Mouse (Mus musculus) induced T-regulatory cell, adult 2 months (primary cell): ENCODE data around the gene Pced1b.
A peak's percentile ranks its signal among the peaks of the same experiment; 100 is the strongest.

Experiments used
- DNase-seq: peaks from one replicate; pipeline ENCODE4 v3.0.0-alpha.2; 2012; ENCODE audit warnings: low read depth

Pced1b gene

DNA sequence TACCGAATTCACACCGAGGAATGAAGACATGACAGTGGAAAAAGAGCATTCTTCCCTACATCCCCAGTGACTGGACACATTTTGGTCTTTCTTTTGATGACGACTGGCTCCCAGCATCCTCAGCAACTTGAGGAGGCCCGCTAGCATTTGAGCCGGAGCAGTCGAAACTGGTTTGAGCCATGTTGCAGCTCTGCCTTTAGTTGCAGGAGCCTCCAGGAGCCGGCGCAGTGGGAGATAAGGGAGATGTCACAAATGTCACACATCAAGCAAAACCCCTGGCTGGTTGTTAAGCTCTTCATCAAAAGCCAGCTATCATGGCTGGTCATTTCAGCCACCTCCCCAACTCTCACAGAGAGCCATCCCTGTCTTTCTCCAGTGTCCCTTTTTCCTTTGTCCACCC, 157.6 kb downstream of the Pced1b start:
- no peak for DNase-seq

DNA sequence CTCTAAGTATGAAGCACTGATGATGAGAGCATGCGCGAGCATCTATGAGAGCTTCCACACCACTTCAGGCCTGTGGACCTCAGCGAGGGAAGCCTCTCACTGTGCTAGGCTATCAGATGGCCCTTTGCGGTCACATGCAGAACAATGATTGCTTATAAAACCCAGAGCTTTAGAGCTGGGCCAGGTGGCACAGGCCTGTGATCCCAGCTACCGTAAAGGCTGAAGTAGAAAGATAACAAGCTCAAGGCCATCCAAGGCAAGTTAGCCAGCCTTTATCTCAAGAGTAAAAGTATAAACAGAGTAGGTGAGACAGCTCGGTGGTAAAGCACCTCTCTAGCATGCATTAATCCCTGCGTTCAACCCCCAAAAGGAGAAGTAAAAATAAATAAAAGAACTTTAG, 158.1 kb downstream of the Pced1b start:
- no peak for DNase-seq

DNA sequence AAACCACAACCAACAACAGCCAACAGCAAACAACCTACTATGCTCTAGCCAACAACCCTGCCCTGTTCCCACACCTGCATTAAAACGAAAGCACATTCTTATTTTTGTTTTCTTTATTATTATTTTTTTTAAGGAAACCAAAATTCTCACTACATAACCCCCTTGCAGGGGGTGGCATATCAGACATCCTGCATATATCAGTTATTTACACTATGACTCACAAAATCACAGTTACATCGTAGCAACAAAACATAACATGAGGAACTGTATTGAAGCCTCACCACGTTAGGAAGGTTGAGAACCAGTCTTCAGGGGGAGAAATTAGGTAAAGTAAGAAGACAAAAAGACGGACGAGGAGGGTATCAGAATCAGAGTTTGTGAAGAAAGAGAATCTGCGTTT, 159.2 kb downstream of the Pced1b start:
- DNase-seq, result peak; percentile 75

DNA sequence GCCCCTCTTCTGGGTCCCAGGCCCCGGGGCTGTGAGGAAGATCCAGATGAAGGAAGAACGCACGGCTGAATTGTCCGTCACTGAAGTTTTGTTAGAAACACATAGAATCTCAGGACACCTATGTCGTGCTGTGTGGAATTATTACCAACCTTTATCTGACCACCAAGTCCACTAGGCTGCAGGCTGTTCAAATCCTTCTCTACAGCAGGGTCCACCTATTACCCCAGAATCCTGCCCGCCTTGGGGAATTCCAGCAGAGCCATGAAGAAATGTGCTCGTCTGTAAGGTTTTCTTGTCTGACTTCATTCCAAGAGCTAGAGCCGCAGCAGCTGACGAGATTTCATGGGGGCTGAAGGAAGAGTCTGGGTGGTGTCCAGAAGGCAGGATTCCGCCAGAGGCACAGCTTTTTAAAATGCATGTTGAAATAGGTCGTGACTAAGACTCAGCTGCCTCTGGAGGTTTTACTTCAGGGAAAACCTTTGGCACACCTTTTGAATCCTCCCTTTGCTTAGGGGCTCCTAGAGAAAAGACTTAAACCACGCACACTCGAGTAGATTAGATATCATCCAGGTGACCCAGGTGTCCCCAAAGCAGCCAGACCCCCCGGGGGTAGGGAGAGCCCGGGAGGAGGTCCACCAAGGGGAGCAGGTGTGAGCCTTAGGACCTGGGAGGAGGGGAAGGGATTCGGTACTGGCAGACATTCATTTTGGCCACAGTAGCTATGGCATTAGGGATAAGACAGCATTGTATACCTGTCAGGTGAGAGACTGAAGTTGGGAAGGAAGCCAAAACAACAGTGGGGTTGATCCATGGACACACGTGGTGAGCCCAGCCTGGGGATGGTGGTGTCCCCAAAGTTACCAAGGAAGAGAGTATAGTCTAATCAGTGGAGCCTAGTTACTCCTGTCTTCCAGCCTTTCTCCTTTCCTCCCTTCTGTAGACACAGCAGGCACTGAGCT, 160.9 kb downstream of the Pced1b start:
- no peak for DNase-seq

DNA sequence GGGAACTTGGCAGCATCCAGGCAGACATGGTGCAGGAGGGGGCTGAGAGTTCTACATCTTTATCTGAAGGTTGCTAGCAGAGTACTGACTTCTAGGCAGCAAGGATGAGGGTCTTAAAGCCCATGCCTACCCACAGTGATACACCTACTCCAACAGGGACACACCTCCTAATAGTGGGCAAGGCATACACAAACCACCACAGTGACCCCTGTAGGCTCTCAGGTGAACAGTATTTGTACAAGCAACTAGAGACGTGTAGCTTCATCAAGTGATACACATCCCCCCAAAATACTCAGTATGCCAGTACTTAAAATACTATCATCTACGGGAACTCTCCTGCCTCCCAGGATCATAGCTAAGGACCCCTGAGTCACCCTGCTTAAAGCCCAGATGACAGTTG, 164.2 kb downstream of the Pced1b start:
- DNase-seq, result no peak

DNA sequence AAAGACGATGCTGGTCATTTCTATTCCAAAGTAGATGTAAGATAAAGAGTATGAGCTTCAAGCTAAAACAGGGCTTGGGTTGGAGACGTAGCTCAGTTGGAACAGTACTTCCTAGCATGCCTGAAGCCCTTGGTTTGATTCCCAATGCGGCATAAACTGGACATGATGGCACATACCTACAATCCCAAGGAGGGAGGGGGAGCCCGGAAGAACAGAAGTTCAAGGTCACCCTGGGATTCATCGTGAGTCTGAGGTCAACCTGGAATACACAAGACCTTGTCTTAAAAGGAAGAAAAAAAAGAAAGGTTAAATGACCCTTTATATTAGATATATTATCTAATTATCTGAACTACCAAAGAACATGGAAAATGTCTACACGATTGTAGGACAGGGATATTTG, 164.8 kb downstream of the Pced1b start:
- DNase-seq, result no peak

DNA sequence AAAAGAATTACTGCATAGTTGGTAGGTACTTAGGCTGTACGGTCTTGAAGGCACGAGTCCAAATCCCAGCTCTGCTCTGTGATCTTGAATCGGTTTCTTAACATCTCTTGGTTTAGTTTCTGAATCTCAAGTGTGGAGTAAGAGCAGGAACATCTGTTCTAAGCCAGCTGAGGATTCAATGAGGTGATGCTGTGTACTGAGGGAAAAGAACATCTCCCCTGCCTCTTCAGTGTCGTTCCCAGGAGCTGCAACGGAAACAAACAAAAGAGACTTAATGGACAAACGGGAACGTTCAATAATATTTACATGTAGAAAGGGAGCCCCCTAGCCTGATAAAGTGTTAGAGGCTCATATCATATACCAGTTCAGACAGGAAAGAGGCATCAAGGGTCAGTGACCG, 165.4 kb downstream of the Pced1b start:
- DNase-seq, result no peak

DNA sequence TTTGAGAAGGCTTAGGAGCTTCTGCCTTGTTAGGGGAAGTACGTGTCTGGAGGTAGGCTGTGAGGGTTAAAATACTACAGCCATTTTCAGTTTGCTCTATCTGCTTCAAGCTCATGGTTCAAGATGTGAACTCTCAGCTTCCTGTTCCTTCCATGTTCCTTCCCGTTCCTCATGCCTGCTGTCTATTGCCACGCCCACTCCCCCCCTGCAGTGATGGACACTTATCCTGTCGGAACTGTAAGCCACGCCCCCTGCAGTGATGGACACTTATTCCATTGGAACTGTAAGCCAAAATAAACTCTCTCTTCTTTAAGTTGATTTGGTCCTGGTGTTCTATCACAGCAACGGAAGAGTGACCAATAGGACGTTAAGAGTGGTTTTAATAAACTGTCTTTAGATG, 166.0 kb downstream of the Pced1b start:
- no peak for DNase-seq

DNA sequence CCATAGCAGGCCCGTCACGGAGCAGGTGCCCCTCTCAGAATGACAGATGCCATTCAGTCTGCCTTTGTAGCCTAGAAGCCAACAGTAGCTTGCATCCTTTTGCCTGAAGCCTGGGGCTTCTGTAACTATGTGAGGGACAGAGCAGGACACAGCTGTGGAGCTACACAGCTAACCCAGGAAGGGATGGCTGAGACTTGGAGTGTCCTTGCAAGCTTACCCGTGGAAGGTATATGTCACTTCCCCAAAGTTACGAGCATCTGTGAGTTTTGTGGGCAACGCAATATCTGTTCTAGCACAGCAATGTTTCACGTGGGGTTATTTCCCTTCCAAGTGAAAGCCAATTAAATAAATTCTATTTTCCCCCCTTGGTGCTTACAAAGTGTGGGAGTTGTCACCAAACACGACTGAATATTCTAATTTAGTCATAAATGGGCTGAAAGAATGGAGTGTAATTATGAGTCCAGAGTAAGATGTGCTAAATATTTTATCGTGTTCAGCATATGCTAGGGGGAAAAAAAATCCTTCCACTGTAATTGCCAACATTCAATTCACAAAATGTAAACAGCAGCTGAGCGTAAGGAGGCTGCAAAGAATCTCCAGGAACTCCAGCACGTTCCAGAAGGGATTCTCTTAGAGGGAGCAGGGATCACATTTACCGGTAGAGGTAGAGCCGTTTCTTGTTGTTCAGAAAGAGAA, 168.0 kb downstream of the Pced1b start:
- no peak for DNase-seq

DNA sequence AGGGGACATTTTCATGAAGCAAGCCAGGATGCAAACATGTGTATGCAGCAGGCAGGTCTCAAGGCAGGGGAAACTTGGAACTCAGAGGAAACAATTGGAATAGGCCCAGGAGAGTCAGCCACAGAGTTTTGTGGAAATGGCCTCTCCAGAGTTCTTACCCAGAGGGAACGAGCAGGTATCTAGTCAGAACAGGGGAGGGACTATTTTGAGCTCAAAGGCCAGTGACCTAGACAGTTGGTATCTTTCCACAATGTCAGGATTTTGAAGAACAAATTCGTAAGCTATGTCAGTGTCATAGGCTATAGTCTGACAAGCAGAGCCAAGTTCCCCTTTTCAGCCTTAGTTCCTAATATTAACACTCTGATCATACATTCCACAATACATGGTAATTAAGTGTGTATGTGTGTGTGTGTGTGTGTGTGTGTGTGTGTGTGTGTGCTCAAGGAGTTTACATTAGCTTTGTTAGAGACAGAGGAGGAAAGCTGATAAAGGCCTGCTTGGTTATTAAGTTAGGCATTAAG, 168.6 kb downstream of the Pced1b start:
- DNase-seq, result no peak

DNA sequence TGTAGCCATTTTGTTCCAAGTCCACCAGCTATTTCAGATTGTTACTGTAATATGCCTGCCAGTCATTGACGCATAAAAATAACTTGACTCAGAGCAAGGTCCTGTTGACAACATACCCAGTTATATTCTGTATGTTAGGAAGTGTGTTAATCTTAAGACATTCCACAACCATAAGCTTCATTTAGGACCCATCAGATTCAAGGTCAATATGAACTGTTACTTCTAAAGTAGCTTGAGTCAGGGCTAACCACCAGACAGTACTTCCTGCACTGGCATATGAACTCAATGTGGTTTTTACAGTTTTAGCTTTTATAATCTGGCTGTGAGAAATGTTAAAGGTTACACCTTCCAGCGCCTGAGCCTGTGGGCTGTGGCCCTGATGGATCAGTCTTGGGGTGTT, 173.4 kb downstream of the Pced1b start:
- DNase-seq, result peak; percentile 41

DNA sequence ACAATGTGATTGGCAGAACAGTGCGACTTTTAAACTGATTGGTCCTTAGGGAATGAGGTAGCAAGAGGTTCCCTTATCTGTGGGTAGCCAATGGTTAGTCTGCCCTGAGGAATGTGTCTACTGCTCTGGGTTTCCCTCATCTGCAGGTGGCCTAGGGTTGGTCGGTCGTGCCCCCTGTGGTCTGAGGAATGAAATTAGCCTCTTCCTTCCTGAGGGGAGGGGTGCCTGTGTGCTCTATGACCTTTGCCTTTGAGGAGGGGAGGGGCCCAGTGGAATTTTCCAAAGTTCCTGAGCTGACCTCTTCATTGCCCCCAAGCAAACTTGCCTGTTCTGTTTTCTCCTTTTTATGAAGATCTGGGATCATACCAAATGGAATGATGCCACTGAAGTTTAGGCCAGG, 174.6 kb downstream of the Pced1b start:
- DNase-seq, result no peak

DNA sequence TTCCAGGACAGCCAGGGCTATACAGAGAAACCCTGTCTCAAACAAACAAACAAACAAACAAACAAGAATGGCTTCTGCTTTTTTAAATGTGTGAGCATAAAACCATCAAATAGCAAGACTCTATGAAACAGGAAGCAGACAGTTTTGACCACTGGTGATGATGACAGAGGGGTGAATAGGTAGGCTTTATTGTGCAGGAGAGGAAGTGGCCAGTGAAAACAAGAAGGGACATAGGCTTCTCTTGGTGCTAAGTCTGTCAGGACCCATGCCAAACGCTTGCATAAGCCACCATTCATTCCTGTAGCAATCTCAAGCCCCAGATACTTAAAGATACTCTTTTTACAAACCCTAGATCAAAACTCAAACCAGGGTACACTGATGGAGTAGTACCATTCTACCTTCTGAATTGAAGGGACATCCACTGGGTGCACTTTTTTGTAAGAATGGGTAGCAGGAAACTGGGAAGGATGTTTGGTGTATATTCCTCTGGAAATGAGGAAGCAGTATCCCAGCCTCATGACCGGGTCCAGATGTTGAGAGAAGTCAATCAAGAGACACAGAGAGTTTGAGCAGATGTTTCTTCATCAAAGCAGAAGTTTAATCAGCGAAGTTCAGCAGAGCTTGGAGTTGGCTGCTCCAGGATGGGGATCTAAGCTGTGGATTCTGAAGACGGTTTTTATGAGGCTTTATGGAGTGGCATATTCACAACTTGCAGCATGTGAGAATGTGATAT, 175.5 kb downstream of the Pced1b start:
- DNase-seq, result peak; percentile 30

DNA sequence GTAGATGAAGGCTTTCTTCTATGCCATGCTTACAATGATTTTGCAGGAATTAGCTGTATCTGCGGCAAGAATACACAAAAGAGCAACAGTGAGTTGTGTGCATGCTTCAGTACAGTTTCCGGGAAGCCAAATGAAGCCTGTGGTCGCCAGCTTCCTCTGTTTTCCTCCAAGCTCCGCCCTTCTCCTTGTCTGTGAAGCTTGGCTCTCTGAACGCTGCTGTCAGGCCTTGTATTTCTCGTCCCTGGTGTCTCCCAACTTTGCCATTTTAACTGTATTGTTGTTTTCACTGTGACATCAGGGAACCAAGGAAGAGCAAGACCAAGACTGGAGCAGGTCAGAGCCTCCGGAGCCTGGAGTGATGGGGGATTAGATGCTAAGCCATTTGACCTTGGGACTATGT, 177.5 kb downstream of the Pced1b start:
- DNase-seq, result peak; percentile 80

DNA sequence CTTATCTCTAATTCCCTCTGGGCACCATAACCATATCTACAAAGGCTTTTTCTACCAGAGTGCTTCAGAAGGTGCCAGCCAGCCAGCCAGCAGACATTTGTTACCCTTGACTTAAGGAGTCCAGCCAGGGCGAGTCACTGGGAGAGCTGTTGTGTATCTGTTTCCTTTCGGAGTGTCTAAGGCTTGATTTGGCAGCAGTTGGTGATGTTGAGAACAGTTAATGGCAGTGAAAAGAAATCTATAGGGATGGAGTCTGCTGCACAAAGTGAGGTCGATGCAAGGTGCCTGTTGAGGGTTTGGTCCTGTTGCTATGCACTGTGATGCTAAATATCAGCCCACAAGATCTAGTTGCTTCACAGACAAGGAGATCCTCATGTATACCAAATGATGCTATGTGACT, 178.1 kb downstream of the Pced1b start:
- peak; percentile 56 for DNase-seq

DNA sequence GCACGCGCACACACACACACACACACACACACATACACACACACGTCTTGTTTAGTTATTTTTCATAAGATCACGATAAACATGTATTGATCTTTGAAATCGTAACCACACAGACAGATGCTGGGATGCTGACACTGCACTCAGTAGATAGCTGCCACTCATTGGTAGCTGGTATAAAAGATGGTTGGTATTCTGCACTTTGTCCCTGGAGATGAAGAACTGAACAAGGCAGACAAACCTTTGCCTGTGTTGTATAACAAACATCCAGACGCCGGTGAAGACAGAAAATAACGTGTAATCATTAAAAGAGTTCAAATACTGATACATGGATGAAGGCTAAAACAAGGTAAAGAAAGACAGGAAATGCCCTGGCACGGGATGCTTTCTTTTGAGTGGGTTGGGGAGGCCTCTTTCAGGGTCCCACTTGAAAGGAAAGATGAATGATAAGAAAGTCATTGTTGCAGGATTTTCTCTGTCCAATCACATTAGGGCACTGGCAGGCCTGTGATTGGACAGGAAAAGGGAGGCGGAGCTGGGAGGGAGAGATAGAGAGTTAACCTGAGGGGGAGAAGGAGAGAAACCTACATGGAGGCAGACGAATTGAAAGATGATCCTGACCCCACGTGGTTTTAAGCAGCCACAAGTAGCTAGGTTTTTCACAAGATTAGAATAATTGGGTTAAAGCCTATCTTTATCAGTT, 182.4 kb downstream of the Pced1b start:
- peak; percentile 42 for DNase-seq

DNA sequence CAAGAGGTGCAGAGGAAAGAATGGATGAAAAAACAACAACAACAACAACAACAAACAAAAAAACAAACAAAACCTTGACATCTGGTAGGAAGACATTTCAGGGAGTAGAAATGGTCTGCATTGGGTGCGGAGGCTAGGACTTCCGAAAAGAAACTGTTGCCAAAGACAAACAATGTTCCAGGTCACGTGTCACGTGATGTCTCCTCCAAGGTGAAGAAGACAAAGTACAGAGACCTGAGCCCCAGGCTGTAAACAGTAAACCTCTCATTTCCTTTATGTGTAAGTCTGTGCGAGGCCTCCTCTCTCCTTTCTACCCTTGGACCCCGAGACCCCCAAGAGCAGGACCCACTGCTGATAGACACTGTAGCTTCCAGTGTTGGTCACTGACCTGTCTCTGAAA, 184.6 kb downstream of the Pced1b start:
- DNase-seq, result no peak

DNA sequence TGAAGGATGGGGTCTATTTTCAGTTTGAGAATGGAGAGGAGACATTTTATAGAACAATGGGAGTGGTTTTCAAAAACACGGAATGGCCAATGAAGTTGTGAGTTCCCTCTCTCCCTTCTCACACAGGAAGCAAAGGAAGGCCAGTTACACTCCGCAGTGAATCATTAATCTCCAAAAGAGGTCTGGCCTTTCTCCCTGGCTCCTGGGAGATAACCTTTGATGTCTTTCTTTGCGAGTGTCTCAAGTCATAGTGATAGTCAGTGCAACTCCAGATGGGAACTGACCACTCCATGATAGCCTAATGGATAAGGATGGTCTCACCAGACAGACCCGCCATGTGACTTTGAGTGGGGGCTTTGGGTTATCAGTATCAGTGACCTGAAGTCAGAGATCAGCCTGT, 185.3 kb downstream of the Pced1b start:
- DNase-seq, result no peak
